Mouse (Mus musculus): ENCODE data around the gene Galnt3. TPM values are rescaled to one million over a fixed set of nuclear protein-coding genes. Genes with fewer than 3 reads are reported as not detected.

Galnt3 gene
- polyA plus RNA-seq, 1 experiment from 2014 or later = 0.45 TPM

GRCm38 (mm10) chr2:66043441-66044404 is 81.1 kb downstream of the Galnt3 start:
- H3K9me3 ChIP-seq (ENCODE audit: control insufficient read depth, low read length) = no peaks in the 10 kb centered on the region
- ATAC-seq (ENCODE audit: insufficient read depth, low FRiP score, low TSS enrichment) (peak; percentile 87), DNase-seq (ENCODE audit: low spot score) (peak; percentile 75)
- H3K27me3 ChIP-seq (ENCODE audit: control insufficient read depth, insufficient read depth, low read length) = no peaks in the 10 kb centered on the region
- no peaks in the 10 kb centered on the region for H3K36me3 ChIP-seq (ENCODE audit: control insufficient read depth, insufficient read depth, low read length)
- H3K4me1 ChIP-seq (ENCODE audit: control insufficient read depth, insufficient read depth, low read length) = 0 out of 2 replicates have a peak, but pooled peaks cover 6% of the 10 kb centered on the region
- H3K27ac ChIP-seq (ENCODE audit: low read depth, low read length) = peak overlapping the region; percentile 62; the same call in 1 of the 2 replicates
- WGBS = 43% methylated on average over 17 of the region's 17 CpGs
- H3K4me3 ChIP-seq (ENCODE audit: low read depth, low read length) = no peak overlapping the region
- H3K4me2 ChIP-seq (ENCODE audit: low read depth) = no peak overlapping the region
- no peak overlapping the region; the same call in 1 of the 2 replicates for H3K9ac ChIP-seq (ENCODE audit: low read length)

- peak; percentile 57 for DNase-seq (ENCODE audit: low spot score)
- Histone ChIP-seq H3K27me3 (ENCODE audit: control insufficient read depth, insufficient read depth, low read length) (no peaks in the 10 kb centered on the region), H3K4me2 (ENCODE audit: low read depth) (no peak overlapping the region), H3K4me3 (ENCODE audit: low read depth, low read length) (no peak overlapping the region), H3K36me3 (ENCODE audit: control insufficient read depth, insufficient read depth, low read length) (no peaks in the 10 kb centered on the region), H3K9me3 (ENCODE audit: control insufficient read depth, low read length) (no peaks in the 10 kb centered on the region), H3K27ac (ENCODE audit: low read depth, low read length) (no peak overlapping the region), H3K4me1 (ENCODE audit: control insufficient read depth, insufficient read depth, low read length) (0 out of 2 replicates have a peak, but pooled peaks cover 6% of the 10 kb centered on the region), H3K9ac (ENCODE audit: low read length) (no peak overlapping the region)
- peak; percentile 60 for ATAC-seq (ENCODE audit: insufficient read depth, low FRiP score, low TSS enrichment)
- 81% methylated on average over 9 of the region's 9 CpGs for WGBS
Observed at GRCm38 (mm10) chr2:66041917-66042419, 82.8 kb downstream of the Galnt3 start.

- no peak for DNase-seq (ENCODE audit: low spot score)
- ATAC-seq (ENCODE audit: insufficient read depth, low FRiP score, low TSS enrichment) = no peak
- H3K27ac ChIP-seq (ENCODE audit: low read depth, low read length) = no peak overlapping the region
Observed at GRCm38 (mm10) chr2:66041203-66041916, 83.4 kb downstream of the Galnt3 start.

GRCm38 (mm10) chr2:66040611-66041010 is 84.2 kb downstream of the Galnt3 start:
- no peak for DNase-seq (ENCODE audit: low spot score)
- 0 out of 2 replicates have a peak, but pooled peaks cover 6% of the 10 kb centered on the region for H3K4me1 ChIP-seq (ENCODE audit: control insufficient read depth, insufficient read depth, low read length)
- H3K4me2 ChIP-seq (ENCODE audit: low read depth) = no peak overlapping the region
- no peak overlapping the region for H3K9ac ChIP-seq (ENCODE audit: low read length)
- H3K27me3 ChIP-seq (ENCODE audit: control insufficient read depth, insufficient read depth, low read length) = no peaks in the 10 kb centered on the region
- no peaks in the 10 kb centered on the region for H3K9me3 ChIP-seq (ENCODE audit: control insufficient read depth, low read length)
- no peak overlapping the region for H3K4me3 ChIP-seq (ENCODE audit: low read depth, low read length)
- ATAC-seq (ENCODE audit: insufficient read depth, low FRiP score, low TSS enrichment) = no peak
- no peaks in the 10 kb centered on the region for H3K36me3 ChIP-seq (ENCODE audit: control insufficient read depth, insufficient read depth, low read length)
- no peak overlapping the region for H3K27ac ChIP-seq (ENCODE audit: low read depth, low read length)

More at GRCm38 (mm10) chr2:66041203-66041916, 83.4 kb downstream of the Galnt3 start:
- WGBS = 86% methylated on average over 21 of the region's 21 CpGs
- Histone ChIP-seq H3K9ac (ENCODE audit: low read length) (no peak overlapping the region), H3K36me3 (ENCODE audit: control insufficient read depth, insufficient read depth, low read length) (no peaks in the 10 kb centered on the region), H3K4me2 (ENCODE audit: low read depth) (no peak overlapping the region), H3K4me3 (ENCODE audit: low read depth, low read length) (no peak overlapping the region), H3K27me3 (ENCODE audit: control insufficient read depth, insufficient read depth, low read length) (no peaks in the 10 kb centered on the region), H3K4me1 (ENCODE audit: control insufficient read depth, insufficient read depth, low read length) (0 out of 2 replicates have a peak, but pooled peaks cover 6% of the 10 kb centered on the region), H3K9me3 (ENCODE audit: control insufficient read depth, low read length) (no peaks in the 10 kb centered on the region)

- Histone ChIP-seq H3K27me3 (ENCODE audit: control insufficient read depth, insufficient read depth, low read length) (no peaks in the 10 kb centered on the region), H3K27ac (ENCODE audit: low read depth, low read length) (no peak overlapping the region), H3K4me2 (ENCODE audit: low read depth) (no peak overlapping the region), H3K36me3 (ENCODE audit: control insufficient read depth, insufficient read depth, low read length) (no peaks in the 10 kb centered on the region), H3K4me3 (ENCODE audit: low read depth, low read length) (no peak overlapping the region), H3K9me3 (ENCODE audit: control insufficient read depth, low read length) (no peaks in the 10 kb centered on the region), H3K4me1 (ENCODE audit: control insufficient read depth, insufficient read depth, low read length) (no peaks in the 10 kb centered on the region), H3K9ac (ENCODE audit: low read length) (no peak overlapping the region)
- DNase-seq (ENCODE audit: low spot score) = no peak
- 79% methylated on average over 9 of the region's 9 CpGs for WGBS
- ATAC-seq (ENCODE audit: insufficient read depth, low FRiP score, low TSS enrichment) = no peak
Observed at GRCm38 (mm10) chr2:66034907-66035679, 89.7 kb downstream of the Galnt3 start.

Other genes with a start within 250 kb of the Galnt3 start
- 15.3 and 17.6 TPM in 2 replicates for gene Ttc21b, start 131.6 kb upstream of the Galnt3 start, polyA plus RNA-seq (2014; fragmentation: Nextera tagmentation; extraction: Ambion mirVana)